Mouse (Mus musculus): Measurements from ENCODE around the gene Actn4.

DNA sequence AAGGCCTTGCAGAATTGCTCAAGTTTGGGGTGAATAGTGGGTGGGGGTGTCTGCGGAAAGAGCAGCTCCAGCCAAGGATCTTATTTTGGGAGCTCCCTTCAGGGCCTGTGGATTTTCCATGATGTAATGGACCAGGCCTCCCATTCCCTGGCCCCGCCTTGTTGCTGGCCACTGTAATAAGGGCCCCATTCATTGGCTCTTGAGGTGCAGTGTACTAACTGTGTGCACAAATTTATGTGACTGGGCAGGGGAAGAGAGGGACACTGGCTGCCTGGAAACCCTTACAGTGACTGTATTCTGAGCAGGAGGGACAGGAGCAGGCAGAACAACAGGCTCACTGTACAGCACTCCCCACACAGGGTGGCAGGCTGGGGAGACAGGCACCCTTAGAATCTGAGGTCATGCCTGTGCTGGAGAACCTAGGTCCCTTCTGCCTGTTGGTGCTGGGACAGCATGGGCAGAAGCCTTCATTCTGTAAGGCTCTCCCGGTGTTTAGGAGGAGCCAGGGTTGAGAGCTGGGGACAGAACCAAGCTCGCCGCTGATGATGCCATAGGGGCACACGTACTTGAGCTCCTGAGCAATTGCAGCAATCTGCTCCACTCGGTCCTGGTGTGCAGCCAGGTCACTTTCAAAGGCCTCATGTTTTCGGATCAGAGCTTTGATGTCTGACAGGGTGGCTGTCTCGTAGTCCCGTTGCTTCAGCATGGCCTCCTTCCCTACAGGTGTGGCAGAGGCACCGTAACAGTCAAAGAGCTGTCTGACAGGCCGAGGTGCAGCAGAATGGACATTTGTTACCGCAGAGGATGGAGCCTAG is 60.6 kb downstream of the Actn4 start:
- TF ChIP-seq CTCF (IDR thresholded peaks at IDR 0.05; ENCODE audit: low read depth) (no peak), EP300 (IDR thresholded peaks at IDR 0.05; ENCODE audit: low read depth) (no peak)

Measured in heart, postnatal 0 days (tissue).